Mouse (Mus musculus): ENCODE results near the gene Cped1.

The Cped1 gene

GRCm38 (mm10) chr6:21985732-21986540 is at the start of gene Cped1:
TSS of gene Cped1 (plus strand) at chr6:21985916.
- DNase-seq: peak; percentile 35 to 39

GRCm38 (mm10) chr6:21937981-21938635 is 47.6 kb upstream of the Cped1 start:
- DNase-seq: no peak

GRCm38 (mm10) chr6:21949226-21949731 is 36.4 kb upstream of the Cped1 start, which contains the start of gene Ing3:
TSS of gene Ing3 (plus strand) at chr6:21949571.
- DNase-seq: peak; percentile 93 to 95

GRCm38 (mm10) chr6:21949771-21950448 is 35.8 kb upstream of the Cped1 start:
- DNase-seq: peak; percentile 99

GRCm38 (mm10) chr6:21950676-21951075 is 35.0 kb upstream of the Cped1 start:
- no peak for DNase-seq

- no peak for DNase-seq
Measured at GRCm38 (mm10) chr6:21955468-21955867, 30.2 kb upstream of the Cped1 start.

- DNase-seq: no peak
Measured at GRCm38 (mm10) chr6:21958922-21959321, 26.8 kb upstream of the Cped1 start.

GRCm38 (mm10) chr6:21959909-21960308 is 25.8 kb upstream of the Cped1 start:
- no peak for DNase-seq

GRCm38 (mm10) chr6:21977532-21977931 is 8.2 kb upstream of the Cped1 start:
- DNase-seq: no peak

- no peak for DNase-seq
Measured at GRCm38 (mm10) chr6:21981114-21981513, 4.6 kb upstream of the Cped1 start.

GRCm38 (mm10) chr6:21984990-21985731 is 555 bp upstream of the Cped1 start:
- peak; percentile 75 to 76 for DNase-seq

- peak in 1 of 2 experiments; percentile 3 for DNase-seq
Measured at GRCm38 (mm10) chr6:21986660-21987331, 1.1 kb downstream of the Cped1 start.

GRCm38 (mm10) chr6:21987554-21987953 is 1.8 kb downstream of the Cped1 start:
- DNase-seq: no peak

- no peak for DNase-seq
Measured at GRCm38 (mm10) chr6:21988296-21988695, 2.6 kb downstream of the Cped1 start.

GRCm38 (mm10) chr6:21989081-21989480 is 3.4 kb downstream of the Cped1 start:
- DNase-seq: no peak

GRCm38 (mm10) chr6:21990181-21991135 is 4.7 kb downstream of the Cped1 start:
- DNase-seq: no peak

- no peak for DNase-seq
Measured at GRCm38 (mm10) chr6:21991151-21991550, 5.4 kb downstream of the Cped1 start.

- DNase-seq: no peak
Measured at GRCm38 (mm10) chr6:21993070-21993469, 7.4 kb downstream of the Cped1 start.

GRCm38 (mm10) chr6:21998131-21998530 is 12.4 kb downstream of the Cped1 start:
- no peak for DNase-seq

- DNase-seq: no peak
Measured at GRCm38 (mm10) chr6:21999025-21999424, 13.3 kb downstream of the Cped1 start.

GRCm38 (mm10) chr6:22000086-22000485 is 14.4 kb downstream of the Cped1 start:
- no peak for DNase-seq
